Mouse (Mus musculus): ENCODE measurements around the gene Mtch1.
"Not testable (repeated sequence)": the region's sequence is repeated elsewhere in the genome, so short reads cannot be mapped to it uniquely, and the experiment has no call there.

Gene Mtch1

DNA sequence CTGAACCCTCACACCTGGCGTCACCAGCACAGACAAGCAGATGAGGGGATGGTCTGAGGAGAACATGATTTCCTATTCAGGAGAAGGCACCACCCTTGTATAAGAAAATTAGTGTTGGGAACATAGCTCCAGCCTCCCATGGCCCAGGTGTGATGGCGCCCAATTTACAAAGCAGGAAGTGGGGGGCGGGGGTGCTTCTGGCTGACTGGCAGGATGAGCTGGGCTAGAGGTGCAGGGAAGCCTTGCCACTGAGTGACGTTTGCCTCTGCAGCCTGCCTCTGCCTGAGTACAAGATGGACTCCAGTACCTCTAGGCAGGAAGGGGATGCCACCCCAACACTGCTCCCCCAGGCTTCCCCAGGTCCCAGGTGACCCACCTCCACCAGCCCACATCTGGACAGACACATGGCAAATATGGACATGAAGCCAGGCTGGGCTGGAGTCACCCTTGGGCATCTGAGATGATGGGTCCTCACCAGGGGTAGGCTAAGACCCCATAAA is 15.5 kb downstream of the Mtch1 start:
- DNase-seq: no peak

DNA sequence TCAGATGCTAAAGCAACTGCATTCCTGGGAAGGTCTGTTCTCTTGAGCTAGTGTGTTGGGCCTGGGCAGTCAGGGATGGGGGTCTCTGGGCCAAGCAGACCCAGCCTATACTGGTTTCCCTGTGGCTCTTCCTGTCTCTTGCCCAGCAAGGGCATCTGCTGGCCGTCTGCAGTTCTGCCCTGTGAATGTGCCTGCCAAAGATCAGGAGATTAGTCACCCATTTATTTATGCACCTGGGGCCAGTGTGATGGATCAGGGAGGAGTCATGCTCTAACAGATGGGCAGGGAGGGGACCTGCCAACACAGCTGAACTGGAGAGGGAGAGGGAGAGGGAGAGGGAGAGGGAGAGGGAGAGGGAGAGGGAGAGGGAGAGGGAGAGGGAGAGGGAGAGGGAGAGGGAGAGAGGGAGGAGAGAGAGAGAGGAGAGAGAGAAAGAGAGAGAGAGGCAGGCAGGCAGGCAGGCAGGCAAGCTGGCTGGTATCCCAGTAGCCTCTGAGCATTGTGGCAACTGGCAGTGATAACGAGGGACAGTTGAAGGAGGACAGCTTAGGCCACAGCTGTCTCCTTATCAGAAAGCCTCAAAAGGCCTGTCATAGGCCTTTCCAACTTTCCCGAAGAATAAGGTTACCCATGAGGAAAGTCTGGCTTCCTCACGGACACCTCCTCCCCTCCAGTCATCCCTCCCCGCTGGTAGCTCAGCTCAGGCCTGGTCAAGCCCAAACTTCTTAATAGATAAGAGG is 16.9 kb downstream of the Mtch1 start:
- DNase-seq: no peak

DNA sequence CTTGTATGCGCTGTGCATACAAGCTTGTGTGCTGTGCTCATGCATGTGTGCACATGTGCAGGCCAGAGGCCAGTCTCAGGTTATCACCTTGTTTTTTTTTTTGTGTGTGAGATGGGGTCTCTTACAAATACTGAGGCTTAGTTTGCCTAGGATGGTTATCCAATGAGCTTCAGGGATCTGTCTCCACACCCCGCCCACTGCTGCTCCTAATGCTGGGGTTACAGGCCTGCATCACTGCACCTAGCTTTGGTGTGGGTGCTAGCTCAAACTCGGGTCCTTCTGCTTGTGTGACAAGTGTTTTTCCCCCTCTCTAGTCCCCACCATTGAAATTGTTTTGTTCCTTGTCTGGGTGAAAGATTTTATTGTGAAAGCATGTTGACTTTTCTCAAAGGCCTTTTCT is 17.5 kb downstream of the Mtch1 start:
- no peak for DNase-seq

DNA sequence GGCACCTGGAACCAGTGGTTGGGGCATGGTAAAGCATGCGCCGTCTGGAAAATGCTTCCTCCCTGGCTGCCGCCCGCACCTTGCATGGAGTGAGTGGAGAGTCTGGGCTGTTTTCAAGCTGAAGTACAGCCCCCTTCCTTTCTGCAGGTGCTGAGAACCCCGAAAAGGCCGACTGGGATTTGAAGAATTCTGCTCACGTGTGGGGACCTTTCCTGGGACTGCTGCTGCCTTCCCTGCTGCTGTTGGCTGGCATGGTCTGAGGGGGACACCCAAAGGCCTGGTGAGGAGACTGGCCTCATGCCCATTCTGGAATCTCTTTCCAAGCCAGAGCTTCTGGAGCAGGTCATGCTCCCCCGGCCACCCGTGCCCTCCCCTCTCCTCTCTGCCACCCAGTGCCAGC is 20.0 kb downstream of the Mtch1 start:
- DNase-seq: no peak

DNA sequence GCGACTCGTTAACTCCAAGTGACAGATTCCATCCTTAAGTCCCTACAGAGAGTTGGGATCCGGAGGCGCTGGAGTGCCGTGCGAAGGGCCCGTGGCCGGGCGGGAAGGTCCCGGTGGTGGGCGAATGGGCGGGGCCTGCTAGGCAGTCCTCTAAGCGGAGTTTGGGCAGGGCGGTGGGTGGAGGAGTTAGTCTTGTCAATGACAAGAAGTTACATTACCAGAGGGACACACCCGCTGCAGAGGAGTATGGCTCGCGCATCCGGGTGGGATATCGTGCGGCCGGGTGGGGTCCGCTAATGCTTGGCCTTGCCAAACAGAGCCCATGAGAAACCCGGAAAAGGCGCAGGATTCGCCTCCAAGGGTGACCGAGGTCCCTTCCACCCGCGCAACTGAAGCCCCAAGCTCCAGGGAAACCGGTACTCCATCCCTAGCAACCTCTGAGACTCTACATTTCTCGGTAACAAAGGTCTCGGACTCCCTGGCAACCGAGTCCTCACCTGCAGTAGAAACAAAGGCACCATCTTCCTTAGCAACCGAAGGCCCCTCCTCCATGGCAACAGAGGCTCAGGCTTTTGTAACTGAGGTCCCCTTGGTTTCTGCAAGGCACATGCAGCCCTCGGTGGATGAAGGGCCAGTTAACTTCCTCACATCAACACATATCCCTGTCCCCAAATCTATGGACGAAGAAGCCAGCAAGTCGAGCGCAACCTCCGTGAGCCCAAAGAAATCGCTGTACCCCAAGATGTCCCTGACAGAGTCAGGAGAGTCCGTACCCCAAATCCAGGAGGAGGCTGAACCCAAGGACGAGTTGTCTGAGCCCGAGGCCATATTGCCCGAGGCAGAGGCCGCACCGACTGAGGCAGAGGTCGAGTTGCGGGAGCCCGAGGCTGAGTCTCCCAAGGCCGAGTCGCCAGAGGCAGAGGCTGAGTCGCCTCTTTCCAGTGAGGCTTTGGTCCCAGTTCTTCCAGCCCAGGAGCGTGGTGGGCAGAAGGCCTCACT is 20.9 kb downstream of the Mtch1 start:
- peak; percentile 54 to 72 for DNase-seq

DNA sequence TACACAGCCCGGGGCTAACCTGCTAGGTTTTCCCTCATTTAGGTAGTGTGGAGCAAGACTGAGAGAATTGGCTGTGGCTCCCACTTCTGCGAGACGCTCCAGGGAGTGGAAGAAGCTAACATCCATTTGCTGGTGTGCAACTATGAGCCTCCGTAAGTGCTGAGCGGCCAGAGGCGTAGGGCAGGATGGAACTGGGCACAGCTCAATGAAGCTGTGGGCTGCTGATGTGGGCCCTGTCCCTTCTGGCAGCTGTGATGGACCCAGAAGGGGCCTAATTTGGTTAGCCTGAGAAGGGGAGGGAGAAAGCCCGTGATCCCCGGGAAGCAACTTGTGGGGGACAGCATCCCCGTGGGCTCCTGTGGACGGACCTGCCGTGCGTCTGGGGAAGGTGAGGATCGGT is 21.9 kb downstream of the Mtch1 start:
- DNase-seq: no peak

DNA sequence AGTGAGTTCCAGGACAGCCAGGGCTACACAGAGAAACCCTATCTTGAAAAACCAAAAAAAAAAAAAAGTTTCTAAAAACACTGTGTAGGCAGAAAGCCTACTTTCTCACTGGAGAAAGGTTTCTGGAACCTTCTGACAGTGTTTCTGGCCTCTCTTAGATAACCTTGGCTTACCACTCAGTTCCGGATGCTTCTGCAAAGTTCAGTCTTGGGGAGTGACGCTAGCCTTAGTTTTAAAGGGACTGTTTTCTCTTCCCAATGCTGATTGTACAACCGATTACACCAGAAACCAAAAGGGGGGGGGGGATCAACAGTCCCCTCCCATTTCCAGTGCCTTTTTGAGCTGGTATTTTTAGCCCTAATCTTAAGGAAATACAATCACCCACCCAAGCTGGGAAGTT is 24.1 kb downstream of the Mtch1 start:
- DNase-seq: no peak

DNA sequence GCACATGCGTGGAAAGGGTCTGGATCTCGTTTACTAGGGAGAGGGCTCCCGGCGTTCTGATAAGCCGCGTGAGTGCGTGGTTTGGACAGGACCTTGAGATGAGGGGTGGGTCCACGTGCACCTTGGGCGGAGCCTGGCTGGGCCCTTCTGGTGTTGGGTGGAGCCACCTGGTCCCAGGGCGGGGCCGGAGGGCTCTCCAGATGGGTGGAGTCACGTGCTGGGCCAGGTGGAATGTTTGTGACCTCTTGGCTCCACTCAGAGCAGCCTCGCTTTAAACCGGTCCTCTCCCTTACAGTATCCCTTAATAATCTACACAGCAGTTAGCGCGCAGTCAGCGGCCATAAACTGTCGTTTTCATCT is 25.2 kb downstream of the Mtch1 start:
- peak; percentile 84 to 91 for DNase-seq

DNA sequence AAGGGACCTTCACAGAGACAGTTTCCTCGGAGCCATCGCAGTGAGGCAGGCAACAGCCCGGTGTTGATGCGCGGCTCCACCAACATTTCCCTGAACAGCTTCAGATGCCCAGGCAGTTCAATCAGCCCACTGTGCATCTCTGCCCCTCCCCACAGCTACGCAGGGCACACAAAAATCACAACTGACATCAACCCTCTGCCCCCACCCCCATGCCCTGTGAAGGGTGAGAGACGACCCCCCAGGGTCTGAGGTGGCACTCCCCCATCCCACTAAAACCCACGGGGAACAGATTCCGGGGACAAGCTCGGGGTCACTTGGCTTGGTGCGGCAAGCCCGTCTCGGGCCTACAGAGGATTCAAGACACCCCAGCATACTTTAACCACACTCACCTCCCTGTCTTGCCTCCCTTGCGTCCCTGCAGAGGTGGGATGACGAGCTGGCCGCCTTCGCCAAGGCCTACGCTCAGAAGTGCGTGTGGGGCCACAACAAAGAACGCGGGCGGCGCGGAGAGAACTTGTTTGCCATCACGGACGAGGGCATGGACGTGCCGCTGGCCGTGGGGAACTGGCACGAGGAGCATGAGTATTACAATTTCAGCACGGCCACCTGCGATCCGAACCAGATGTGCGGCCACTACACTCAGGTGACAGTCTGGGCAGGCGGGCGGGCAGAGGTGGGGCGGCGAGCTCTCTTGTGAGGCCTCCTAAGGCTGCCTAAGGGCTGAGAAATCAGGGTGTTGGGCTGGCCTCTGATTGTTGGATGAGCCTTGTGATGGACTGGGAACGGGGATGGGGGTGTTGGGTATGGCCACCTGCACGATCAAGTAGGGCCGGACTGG is 25.8 kb downstream of the Mtch1 start:
- no peak for DNase-seq

DNA sequence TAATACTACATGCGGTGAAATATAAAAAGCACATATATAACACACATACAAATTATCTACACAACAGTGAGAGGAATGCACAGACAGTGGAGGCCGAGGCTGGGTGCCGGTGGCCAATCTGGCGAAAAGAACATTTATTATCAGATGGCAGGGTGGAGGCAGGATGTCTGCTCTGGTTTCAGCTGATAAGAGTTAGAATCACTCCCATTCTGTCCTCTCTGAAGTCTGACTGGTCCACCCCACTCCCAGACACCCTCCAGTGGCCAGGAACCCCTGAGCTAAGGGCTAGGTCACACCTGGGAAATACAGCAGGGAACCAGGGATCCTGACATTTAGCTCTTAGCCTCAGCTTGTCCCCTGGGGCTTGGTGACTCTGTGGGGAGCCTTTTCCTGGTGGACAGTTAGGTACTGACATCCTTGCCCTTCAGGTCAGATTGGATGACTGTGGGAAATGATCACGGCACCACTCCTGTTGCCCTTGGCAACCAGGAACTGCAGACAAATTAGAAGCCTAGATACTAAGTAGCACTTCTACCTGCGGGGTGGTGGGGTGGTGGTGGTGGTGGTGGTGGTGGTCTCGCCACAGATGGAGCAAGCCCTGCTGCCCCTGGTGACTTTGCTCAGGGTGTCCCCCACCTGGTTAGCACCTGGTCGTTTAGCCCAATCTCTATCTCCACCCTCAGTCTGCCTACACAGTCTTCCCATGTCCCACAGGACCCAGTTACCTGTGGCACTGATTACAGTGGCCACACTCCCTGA is 27.7 kb downstream of the Mtch1 start:
- no peak for DNase-seq

DNA sequence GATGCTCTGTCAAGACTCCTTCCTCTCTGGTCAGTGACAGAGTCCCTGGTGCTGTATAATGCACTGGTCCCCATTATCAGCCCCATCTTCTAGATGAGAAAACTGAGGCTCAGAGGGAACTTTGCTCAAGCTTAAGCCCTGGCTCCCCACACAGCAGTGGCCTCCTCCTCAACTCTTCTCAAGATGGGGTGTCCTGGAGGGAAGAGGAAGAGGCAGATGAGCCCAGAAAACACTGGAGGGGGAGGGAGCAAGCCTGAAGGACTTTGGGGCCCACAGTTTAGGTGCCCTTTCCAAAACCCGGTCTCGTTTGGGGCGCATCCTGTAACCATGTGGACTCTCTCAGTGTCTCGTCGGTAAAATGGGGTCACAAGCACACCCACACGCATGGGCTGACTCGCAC is 28.3 kb downstream of the Mtch1 start:
- no peak for DNase-seq

DNA sequence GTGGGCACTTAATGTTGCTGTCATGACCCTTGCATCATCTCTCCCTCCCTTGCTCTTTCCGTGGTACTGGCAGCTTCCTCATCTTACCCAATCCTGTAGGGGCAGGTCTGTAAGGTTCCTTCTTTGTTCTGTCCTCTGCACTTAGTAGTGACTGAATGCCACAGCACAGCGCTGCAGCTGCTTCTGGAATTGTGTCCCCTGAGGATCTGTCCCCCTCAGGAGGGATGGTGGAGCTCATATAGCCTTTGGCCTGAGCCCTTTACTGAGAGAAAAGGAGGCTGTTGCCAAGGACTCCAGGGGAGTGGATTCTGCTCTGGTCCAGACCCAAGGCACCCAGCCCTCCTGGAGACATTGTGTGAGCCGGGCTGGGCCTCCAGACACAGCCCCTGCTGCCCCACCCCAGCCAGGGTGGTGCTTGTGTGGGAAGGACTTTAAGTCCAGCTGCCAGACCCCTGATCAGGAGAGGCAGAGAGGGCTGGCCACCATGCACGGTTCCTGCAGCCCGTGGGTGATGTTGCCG is 28.9 kb downstream of the Mtch1 start:
- no peak for DNase-seq

DNA sequence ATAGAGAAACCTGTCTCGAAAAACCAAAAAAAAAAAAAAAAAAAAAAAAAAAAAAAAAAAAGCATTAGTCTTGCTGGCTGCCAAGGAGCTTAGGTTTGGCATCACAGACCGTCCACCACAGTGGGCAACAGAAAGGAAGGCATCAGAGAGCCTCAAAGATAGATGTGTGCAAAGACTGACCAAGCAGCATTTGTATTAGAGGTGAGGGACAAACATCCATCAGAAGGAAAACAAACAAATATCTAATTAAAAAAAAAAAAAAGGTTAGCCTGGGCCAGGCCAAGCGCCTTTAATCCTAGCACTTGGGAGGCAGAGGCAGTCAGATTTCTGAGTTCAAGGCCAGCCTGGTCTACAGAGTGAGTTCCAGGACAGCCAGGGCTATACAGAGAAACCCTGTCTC is 30.4 kb downstream of the Mtch1 start, which contains the start of gene Pi16:
Gene Pi16, plus strand, starts transcription at position 301 of the 400 bp plus-strand sequence.
- DNase-seq: not testable (repeated sequence)

DNA sequence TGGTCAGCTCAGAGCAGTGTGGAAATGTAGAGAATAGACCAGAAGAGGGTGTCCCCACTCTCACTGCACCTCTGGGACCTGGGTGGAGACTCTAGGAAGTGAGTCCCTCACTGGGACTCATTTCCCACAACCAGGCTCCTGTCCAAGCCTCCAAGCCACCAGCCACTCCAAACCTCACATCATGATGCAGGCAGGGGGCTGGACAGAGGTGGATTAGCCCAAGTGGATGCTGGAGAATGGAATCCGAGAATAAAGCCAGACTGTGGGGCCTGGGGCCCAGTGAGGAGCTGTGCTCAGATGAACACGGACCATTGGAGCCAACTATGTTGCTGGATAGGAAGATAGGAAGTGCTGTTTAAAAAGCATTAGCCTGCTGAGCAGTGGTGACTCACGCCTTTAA is 30.8 kb downstream of the Mtch1 start:
- no peak for DNase-seq

DNA sequence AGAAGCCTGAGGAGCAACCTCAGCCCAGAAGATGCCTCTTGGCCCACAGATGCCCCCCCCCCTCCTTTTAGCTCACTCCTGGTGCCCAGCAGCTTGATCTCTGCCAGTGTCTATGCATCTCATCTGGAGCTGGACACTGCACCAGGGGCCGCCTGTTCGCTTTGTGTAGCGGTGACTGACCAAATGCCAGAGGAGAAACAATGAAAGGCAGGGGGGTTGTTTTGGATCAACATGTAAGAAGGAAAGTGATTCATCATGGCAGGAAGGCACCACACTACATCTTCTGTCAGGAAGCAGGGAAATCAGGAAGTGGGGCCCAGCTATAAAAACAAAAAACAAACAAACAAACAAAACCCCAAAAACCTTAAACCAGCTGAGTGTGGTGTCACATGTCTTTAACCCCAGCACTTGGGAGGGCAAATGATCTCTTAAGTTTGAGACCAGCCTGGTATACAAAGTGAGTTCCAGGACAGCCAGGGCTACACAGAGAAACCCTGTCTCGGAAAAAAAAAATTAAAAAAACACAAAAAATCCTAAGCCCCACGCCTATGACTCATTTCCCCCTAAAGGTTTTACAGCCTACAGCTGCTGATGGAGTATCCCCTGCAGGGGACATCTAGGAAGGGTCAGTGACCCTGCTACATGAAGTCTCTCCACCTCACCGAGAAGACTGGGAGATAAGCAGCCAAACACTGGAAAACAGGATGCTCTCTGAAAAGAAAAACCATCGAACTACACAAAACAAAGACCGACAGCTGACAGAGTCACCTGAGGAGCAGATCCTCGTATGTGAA is 31.9 kb downstream of the Mtch1 start:
- no peak for DNase-seq

DNA sequence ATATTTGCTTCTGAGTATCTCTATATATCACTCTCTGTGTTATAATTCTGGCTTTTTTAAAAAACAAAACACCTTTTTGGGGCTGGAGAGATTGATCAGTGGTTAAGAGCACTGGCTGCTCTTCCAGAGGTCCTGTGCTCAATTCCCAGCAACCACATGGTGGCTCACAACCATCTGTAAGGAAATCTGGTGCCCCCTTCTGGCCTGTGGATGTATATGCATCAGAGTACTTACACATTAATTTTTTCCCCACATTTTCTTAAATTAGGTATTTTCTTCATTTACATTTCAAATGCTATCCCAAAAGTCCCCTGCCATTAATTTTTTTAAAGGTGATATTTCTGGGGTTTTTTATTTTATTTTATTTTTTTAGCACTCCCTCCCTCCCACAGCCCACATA is 34.4 kb downstream of the Mtch1 start:
- DNase-seq: no peak

DNA sequence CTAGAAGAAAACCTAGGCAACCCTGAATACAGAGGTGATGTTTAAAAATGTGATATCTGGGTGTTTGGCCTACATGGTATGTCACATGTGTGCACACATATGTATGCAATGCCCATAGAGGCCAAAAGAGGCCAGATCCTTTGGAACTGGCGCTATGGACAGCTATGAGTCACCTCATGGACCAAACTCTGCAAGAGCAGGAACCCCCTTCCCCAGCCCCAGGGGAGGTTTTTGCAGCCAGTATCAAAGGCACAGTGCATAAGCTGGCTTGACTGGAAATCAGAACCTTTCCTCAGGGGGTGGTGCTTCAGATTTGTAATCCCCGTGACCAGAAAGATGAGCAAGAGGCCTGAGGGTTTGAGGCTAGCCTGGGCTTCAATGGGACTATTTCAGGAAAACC is 35.7 kb downstream of the Mtch1 start:
- no peak for DNase-seq

DNA sequence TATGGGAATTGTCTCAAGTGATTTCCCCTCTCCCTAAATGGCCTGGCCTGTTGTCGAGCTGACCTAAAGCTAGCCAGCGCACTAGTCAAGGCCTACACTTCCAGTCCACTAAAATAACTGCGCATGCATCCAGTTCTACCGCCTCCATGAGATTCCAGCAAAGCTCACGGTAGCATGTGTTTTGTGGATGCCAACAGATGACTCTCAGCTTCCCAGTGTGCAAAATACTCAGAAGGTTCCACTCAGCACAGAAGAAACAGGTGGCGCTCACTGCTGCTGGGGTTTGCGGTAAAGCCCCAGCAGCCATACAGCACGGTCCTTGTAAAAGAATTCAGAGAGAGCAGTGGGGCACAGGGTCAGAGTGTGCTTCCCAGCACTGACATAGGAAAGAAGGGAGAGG is 36.1 kb downstream of the Mtch1 start:
- no peak for DNase-seq

DNA sequence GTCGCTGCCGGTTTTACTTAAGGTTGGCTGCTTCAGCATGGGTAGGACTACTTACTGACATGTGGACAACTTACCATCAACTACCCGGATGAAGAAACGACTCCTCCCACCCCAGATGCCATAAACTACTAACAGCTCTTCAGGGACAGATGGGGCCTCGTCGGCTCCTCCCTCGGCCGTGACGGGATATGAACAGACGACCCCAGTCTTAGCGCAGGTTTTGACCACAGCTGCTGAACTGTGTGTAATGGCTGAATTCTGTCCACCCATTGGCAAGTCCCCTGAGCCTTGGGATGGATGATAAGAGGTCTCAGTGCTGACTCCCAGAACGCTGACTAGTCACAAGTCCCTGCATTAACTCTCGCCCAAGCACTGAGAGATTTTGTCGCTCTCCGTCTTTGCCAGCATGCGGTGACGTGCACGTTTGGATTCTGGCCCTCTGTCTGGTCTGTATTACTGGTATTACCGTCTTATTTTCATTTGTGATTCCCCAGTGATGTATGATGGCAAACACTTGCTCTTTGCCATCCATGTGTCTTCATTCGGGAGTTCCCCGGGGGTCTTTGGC is 37.6 kb downstream of the Mtch1 start:
- DNase-seq: no peak

DNA sequence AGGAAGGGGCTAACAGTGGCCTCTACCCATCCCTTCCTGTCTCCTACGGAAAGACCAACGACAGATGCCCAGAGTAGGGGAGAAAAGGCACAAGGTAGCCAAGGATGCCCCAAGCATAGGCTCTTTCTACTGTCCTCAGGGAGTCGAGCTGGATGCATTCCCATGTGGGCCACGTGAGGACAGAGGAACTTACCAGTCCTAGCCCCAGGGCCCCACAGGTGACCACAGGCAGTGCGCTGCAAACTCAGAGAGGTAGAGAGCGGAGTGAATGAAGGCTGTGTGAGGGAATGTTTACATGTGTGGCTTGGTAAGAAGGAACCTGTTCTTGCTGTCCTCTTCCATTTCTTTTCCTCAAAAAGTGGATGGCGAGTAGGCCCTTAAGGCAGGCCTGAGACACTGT is 41.9 kb downstream of the Mtch1 start:
- DNase-seq: no peak

All from lung, postnatal 4 days (tissue).